Mouse (Mus musculus) forelimb bud, embryonic 11.5 days (tissue): ENCODE data around the gene Gm28305.

Source experiments
- DNase-seq: peaks from one replicate; pipeline ENCODE4 v3.0.0-alpha.2; 2012; ENCODE audit warnings: low read depth, low spot score

Gene Gm28305

GRCm38 (mm10) chr9:104070241-104070640, 29.8 kb downstream of the Gm28305 start:
- no peak for DNase-seq

GRCm38 (mm10) chr9:104070863-104071604, 30.6 kb downstream of the Gm28305 start:
- no peak for DNase-seq

GRCm38 (mm10) chr9:104075808-104076207, 35.3 kb downstream of the Gm28305 start:
- peak; percentile 46 for DNase-seq

GRCm38 (mm10) chr9:104078780-104079179, 38.3 kb downstream of the Gm28305 start:
- no peak for DNase-seq

GRCm38 (mm10) chr9:104079379-104079778, 38.9 kb downstream of the Gm28305 start:
- peak; percentile 37 for DNase-seq

GRCm38 (mm10) chr9:104080038-104080437, 39.6 kb downstream of the Gm28305 start:
- DNase-seq: no peak

GRCm38 (mm10) chr9:104085730-104086429, 45.4 kb downstream of the Gm28305 start:
- no peak for DNase-seq

GRCm38 (mm10) chr9:104088555-104088954, 48.1 kb downstream of the Gm28305 start:
- DNase-seq: no peak

- DNase-seq: no peak
Measured at GRCm38 (mm10) chr9:104092945-104093344, 52.5 kb downstream of the Gm28305 start.

- DNase-seq: no peak
Measured at GRCm38 (mm10) chr9:104098256-104098655, 57.8 kb downstream of the Gm28305 start.

- DNase-seq: no peak
Measured at GRCm38 (mm10) chr9:104099060-104099459, 58.6 kb downstream of the Gm28305 start.

- DNase-seq: no peak
Measured at GRCm38 (mm10) chr9:104100822-104101221, 60.4 kb downstream of the Gm28305 start.

- DNase-seq: no peak
Measured at GRCm38 (mm10) chr9:104101458-104101857, 61.0 kb downstream of the Gm28305 start.

GRCm38 (mm10) chr9:104102301-104102700, 61.8 kb downstream of the Gm28305 start:
- no peak for DNase-seq

- DNase-seq: no peak
Measured at GRCm38 (mm10) chr9:104102901-104103300, 62.4 kb downstream of the Gm28305 start.

- no peak for DNase-seq
Measured at GRCm38 (mm10) chr9:104104986-104105385, 64.5 kb downstream of the Gm28305 start.

- DNase-seq: no peak
Measured at GRCm38 (mm10) chr9:104106930-104107329, 66.5 kb downstream of the Gm28305 start.

- no peak for DNase-seq
Measured at GRCm38 (mm10) chr9:104107482-104107881, 67.0 kb downstream of the Gm28305 start.

- no peak for DNase-seq
Measured at GRCm38 (mm10) chr9:104108571-104109143, 68.2 kb downstream of the Gm28305 start.

- DNase-seq: no peak
Measured at GRCm38 (mm10) chr9:104109151-104109550, 68.7 kb downstream of the Gm28305 start.

GRCm38 (mm10) chr9:104123101-104123500, 82.6 kb downstream of the Gm28305 start:
- DNase-seq: no peak

GRCm38 (mm10) chr9:104123622-104124021, 83.2 kb downstream of the Gm28305 start:
- DNase-seq: peak; percentile 17
